Comparison of ENCODE assay signal across 27 mouse cellular contexts in genomic region chr11:93337756-93338155, GRCm38 (mm10).
A peak's percentile ranks its signal among the peaks of the same experiment; 100 is the strongest.
DNase-seq lines count a peak whose midpoint lies in the region; ATAC-seq and TF ChIP-seq lines count a peak whose summit lies in the region.
"Had no signal": no experiment of that assay in that cellular context is flagged by ENCODE, and none has a peak within 500 bp of the region (broad histone marks: within the 10 kb centered on the region; RNA-seq: fewer than 3 reads in every experiment).

No protein-coding gene starts in this region.

- H3K4me2 ChIP-seq in forebrain, embryonic 14.5 days (ENCODE audit: low read length), result no peak overlapping the region
- H3K4me2 ChIP-seq in forebrain, embryonic 11.5 days (ENCODE audit: low read depth, low read length, severe bottlenecking), result no peak overlapping the region
- H3K4me2 ChIP-seq: embryonic facial prominence, embryonic 12.5 days; forebrain, embryonic 13.5 days; heart, embryonic 13.5 days; hindbrain, embryonic 12.5 days; hindbrain, embryonic 15.5 days had no signal

- DNase-seq in forebrain, embryonic 14.5 days (ENCODE audit: low spot score), result peak; percentile 6
- no peak for DNase-seq in forebrain, embryonic 11.5 days (ENCODE audit: low spot score)
- peak; percentile 88 for DNase-seq in Muller cell, postnatal 12 days (ENCODE audit: inconsistent ontology term)
- DNase-seq in brain, embryonic 14.5 days (ENCODE audit: low read depth), result peak; percentile 20
- peak; percentile 19 for DNase-seq in telencephalon, adult 2 months (ENCODE audit: low read depth, low spot score)
- DNase-seq in urinary bladder, postnatal 4 days (ENCODE audit: low spot score in 2 of 2), result no peak
- no peak for DNase-seq in left cerebral cortex, postnatal 14 days (ENCODE audit: low spot score in 2 of 2)
- DNase-seq: adrenal gland, adult 2 months; adrenal gland, postnatal 14 days; B cell, adult 2 months; cerebellum, adult 18-20 months; cerebellum, adult 9-10 months; cerebellum, postnatal 14 days; forebrain, postnatal 0 days; gastrocnemius, postnatal 10 days; gastrocnemius, postnatal 36 days; heart, adult 2 months; heart, postnatal 14 days had no signal

- H3K9me3 ChIP-seq in forebrain, embryonic 14.5 days (replicated peaks; ENCODE audit: control insufficient read depth, low read length), result no peaks in the 10 kb centered on the region
- H3K9me3 ChIP-seq in forebrain, embryonic 11.5 days (ENCODE audit: control insufficient read depth, low read length), result no peaks in the 10 kb centered on the region
- H3K9me3 ChIP-seq: embryonic facial prominence, embryonic 12.5 days; forebrain, embryonic 13.5 days; heart, embryonic 10.5 days; heart, embryonic 13.5 days; hindbrain, embryonic 12.5 days; hindbrain, embryonic 15.5 days had no signal

- intact Hi-C loops in left cerebral cortex, postnatal 14 days (cut with DNase I), result no loop called here

- TF ChIP-seq CTCF in brain, embryonic 14.5 days (IDR thresholded peaks at IDR 0.05; ENCODE audit: borderline replicate concordance, extremely low read depth, insufficient read depth, insufficient read length), result no peak

- H3K27me3 ChIP-seq in forebrain, embryonic 14.5 days (replicated peaks; ENCODE audit: control insufficient read depth, insufficient read depth, low read length), result no peaks in the 10 kb centered on the region
- no peaks in the 10 kb centered on the region for H3K27me3 ChIP-seq in forebrain, embryonic 11.5 days (ENCODE audit: control insufficient read depth, insufficient read depth, low read length)
- H3K27me3 ChIP-seq: CH12.LX; embryonic facial prominence, embryonic 12.5 days; forebrain, embryonic 13.5 days; heart, embryonic 13.5 days; hindbrain, embryonic 12.5 days; hindbrain, embryonic 15.5 days had no signal

- H3K4me3 ChIP-seq in forebrain, embryonic 14.5 days (ENCODE audit: low read depth, low read length), result no peak overlapping the region
- H3K4me3 ChIP-seq in forebrain, embryonic 11.5 days (ENCODE audit: low read depth, low read length), result no peak overlapping the region
- H3K4me3 ChIP-seq: embryonic facial prominence, embryonic 12.5 days; erythroblast, embryonic 14.5 days; forebrain, embryonic 13.5 days; heart, adult 2 months; heart, embryonic 10.5 days; heart, embryonic 13.5 days; hindbrain, embryonic 12.5 days; hindbrain, embryonic 15.5 days had no signal

- no peaks in the 10 kb centered on the region for H3K36me3 ChIP-seq in forebrain, embryonic 14.5 days (ENCODE audit: control insufficient read depth, insufficient read depth, low read length)
- no peaks in the 10 kb centered on the region for H3K36me3 ChIP-seq in forebrain, embryonic 11.5 days (ENCODE audit: control insufficient read depth, insufficient read depth, low read length)
- H3K36me3 ChIP-seq: embryonic facial prominence, embryonic 12.5 days; G1E; heart, embryonic 10.5 days; heart, embryonic 13.5 days; hindbrain, embryonic 12.5 days; hindbrain, embryonic 15.5 days had no signal

- H3K27ac ChIP-seq in forebrain, embryonic 14.5 days (ENCODE audit: low read depth, low read length), result no peak overlapping the region
- no peak overlapping the region for H3K27ac ChIP-seq in forebrain, embryonic 11.5 days (ENCODE audit: low read depth, low read length)
- H3K27ac ChIP-seq: embryonic facial prominence, embryonic 12.5 days; forebrain, embryonic 13.5 days; heart, adult 2 months; heart, embryonic 10.5 days; heart, embryonic 13.5 days; hindbrain, embryonic 12.5 days; hindbrain, embryonic 15.5 days had no signal

- 0 out of 2 replicates have a peak, but pooled peaks cover 3% of the 10 kb centered on the region for H3K4me1 ChIP-seq in forebrain, embryonic 14.5 days (ENCODE audit: control insufficient read depth, insufficient read depth, low read length)
- H3K4me1 ChIP-seq in forebrain, embryonic 11.5 days (replicated peaks; ENCODE audit: control insufficient read depth, insufficient read depth, low read length), result no peaks in the 10 kb centered on the region
- H3K4me1 ChIP-seq: embryonic facial prominence, embryonic 12.5 days; forebrain, embryonic 13.5 days; heart, embryonic 10.5 days; heart, embryonic 13.5 days; hindbrain, embryonic 12.5 days; hindbrain, embryonic 15.5 days had no signal

- no peak overlapping the region for H3K9ac ChIP-seq in forebrain, embryonic 14.5 days (ENCODE audit: low read length)
- H3K9ac ChIP-seq in forebrain, embryonic 11.5 days (ENCODE audit: low read length), result no peak overlapping the region
- H3K9ac ChIP-seq: embryonic facial prominence, embryonic 12.5 days; forebrain, embryonic 13.5 days; forebrain, postnatal 0 days; heart, embryonic 13.5 days; hindbrain, embryonic 12.5 days; hindbrain, embryonic 15.5 days had no signal

- no peak for ATAC-seq in forebrain, embryonic 14.5 days
- ATAC-seq in forebrain, embryonic 11.5 days (replicated peaks; ENCODE audit: low FRiP score), result no peak
- ATAC-seq: forebrain, embryonic 13.5 days; forebrain, postnatal 0 days had no signal

- 61% methylated on average over 3 of the region's 3 CpGs for WGBS in forebrain, embryonic 14.5 days
- 73% methylated on average over 3 of the region's 3 CpGs for WGBS in forebrain, embryonic 11.5 days

- no peak for TF ChIP-seq POLR2A in brain, embryonic 14.5 days (IDR thresholded peaks at IDR 0.05; ENCODE audit: borderline replicate concordance, extremely low read depth, insufficient read depth, insufficient read length, poor library complexity, severe bottlenecking)

Comparison
In these comparisons a context has a peak if more than half of its experiments do, and no peak if none do; other contexts are left out.
1. DNase-seq: peak in forebrain, embryonic 14.5 days (single experiment), Muller cell, postnatal 12 days (single experiment), brain, embryonic 14.5 days (single experiment) and telencephalon, adult 2 months (single experiment); none in forebrain, embryonic 11.5 days (single experiment), urinary bladder, postnatal 4 days (0 of 2) and left cerebral cortex, postnatal 14 days (0 of 2).